Mouse (Mus musculus) left cerebral cortex, postnatal 14 days (tissue): ENCODE data around the gene Gm5767. TPM values are rescaled to one million over a fixed set of nuclear protein-coding genes. Genes with fewer than 3 reads are reported as not detected.
A peak's percentile ranks its signal among the peaks of the same experiment; 100 is the strongest.
"Not testable (repeated sequence)": the region's sequence is repeated elsewhere in the genome, so short reads cannot be mapped to it uniquely, and the experiment has no call there.

ENCODE experiments used
- DNase-seq, 2 experiments: peaks; one replicate each; pipeline ENCODE4 v3.0.0; 2021 to 2022; ENCODE audit warnings: low spot score in 2 of 2, mixed read lengths in 1 of 2
- intact Hi-C: fragments of 180-260 bp; cut with DNase I; formaldehyde crosslinking; loops from one replicate; pipeline ENCODE4 v1.15.1; 2025
- total RNA-seq, 2 experiments: library from RNA; stranded (reverse); gene quantifications; 2 replicates each; pipeline ENCODE4 v1.2.3; 2021

The Gm5767 gene
- total RNA-seq, 2 experiments from 2014 or later: not detected

DNA sequence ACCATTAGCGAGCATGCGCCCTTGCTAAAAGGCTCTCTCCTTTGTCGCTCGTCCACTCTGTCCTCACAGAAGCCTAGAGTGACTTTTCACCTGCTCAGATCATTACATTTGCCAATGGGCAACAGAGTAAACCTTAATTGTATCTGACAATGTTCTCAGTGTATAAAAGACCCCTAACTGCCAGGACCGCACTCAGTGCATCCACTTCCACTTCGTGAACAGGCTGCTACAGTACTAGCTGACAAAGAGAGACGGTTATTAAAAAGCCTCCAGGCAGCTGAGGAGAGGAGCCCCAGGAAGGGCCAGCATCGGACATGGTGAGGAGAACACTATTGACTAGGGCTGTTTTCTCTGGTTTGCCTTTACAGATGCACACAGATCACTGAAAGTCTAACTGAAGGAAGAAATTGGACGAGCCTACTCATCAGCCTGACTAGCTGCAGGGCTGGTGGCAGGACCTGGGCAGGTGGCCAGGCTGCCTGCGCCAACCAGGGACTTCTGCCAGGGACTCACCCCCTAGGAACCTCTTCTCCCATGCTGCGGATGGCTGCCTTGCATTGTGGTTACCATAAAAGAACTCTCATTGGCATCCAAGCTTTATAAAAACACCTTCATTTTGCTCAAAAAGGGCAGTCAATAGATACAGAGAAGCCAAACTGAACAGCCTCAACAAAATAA lies 9.5 kb downstream of the Gm5767 start:
- intact Hi-C loops: loop anchor here (5.0 kb wide), 2 partner anchors 77 to 177 kb away; no protein-coding TSS in a partner anchor

DNA sequence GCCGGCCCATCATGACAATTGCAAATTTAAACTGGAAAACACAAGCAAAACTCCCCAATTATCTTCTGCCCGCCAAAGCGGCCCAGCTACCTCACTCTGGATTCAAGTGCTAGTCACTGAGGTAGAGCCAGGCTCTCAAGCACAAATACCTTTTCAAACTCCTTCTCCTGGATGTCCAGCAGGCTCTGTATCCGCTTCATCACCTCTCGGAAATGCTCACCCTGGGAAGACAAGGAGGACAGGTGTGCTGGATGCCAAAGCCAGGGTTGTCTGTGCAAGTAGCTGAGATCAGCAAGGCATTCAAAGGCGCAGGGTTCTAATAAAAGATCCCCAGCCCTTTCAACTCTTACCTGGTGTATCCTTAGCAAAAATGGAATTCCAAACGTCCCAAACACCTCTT lies 10.6 kb downstream of the Gm5767 start:
- intact Hi-C loops: no loop called here
- DNase-seq: no peak

More for the DNA sequence above, 9.5 kb downstream of the Gm5767 start:
- DNase-seq: peak; percentile 53 to 57

DNA sequence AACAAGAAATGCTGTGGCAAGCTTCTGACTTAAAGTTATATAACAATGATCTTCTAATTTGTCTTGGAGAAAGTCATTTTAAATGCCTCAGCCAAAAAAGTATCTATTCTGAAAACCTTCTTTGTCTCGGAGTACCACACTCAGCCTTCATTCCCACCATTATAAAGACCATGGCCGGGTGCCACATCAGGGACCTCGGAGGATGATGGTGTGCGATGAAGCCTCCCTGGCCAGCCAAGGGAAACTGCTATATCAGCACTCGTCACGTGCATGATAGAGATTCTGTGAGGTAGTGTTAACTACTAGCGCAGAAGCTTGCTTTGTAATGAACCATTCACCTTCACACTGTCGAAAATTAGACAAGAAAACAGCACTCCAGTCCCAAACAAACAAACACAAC lies 19.0 kb downstream of the Gm5767 start:
- no peak for DNase-seq
- intact Hi-C loops: no loop called here

DNA sequence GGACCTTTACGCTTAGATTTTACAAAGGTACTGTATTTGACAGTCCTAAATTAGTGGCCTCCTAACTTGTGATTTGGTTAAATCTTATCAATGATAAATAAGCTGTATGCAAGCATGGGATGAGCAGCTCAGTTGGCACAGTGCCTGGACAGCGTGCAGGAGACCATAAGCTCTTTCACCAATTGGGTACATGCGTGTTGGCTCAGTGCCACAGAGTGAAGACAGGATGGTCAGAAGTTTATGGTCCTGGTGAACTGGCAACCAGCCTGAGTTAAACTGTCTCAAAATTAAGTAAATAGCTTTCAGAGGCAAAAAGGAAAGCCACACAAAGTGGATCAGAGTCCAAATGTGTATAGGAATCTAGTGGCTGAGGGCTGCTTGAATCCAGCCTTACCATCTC lies 20.0 kb downstream of the Gm5767 start:
- DNase-seq: no peak
- intact Hi-C loops: no loop called here

DNA sequence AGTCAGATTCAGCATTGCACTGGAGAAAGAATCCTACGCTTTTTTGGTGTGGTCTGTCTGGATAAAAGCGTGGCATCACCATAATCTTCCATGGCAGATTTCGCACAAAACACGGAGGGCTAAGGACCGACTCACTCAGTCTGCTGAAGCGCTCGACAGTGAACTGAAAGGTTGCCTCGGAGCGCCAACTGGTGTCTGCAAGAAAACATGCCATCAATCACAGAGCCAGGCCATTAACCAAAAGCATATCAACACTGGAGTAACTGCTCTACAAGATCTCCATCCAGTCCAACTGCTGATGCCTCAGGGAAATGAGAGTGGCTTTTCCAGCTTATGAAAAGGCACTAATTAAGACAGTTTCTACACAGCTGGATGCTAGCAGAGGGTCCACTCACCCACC lies 31.4 kb downstream of the Gm5767 start:
- DNase-seq: no peak
- intact Hi-C loops: no loop called here

DNA sequence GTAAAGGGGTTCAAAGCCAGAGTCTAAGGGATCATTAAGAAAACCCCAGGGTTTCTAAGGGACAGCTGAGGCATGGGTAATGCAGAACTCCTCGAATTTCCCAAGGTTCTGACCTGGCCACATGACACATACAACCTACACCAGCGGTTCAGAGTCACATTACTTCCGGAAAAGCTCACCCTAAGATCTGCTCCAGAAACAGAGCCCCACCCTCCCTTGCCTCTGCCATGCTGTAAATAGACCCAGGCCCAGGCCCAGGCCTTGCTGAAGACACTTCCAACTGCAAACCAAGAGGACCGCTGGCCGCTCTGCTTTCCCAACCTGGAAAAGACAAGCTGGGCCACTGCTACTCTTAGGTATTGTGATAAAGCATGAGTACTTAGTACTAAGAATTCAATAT lies 34.3 kb downstream of the Gm5767 start:
- intact Hi-C loops: no loop called here

DNA sequence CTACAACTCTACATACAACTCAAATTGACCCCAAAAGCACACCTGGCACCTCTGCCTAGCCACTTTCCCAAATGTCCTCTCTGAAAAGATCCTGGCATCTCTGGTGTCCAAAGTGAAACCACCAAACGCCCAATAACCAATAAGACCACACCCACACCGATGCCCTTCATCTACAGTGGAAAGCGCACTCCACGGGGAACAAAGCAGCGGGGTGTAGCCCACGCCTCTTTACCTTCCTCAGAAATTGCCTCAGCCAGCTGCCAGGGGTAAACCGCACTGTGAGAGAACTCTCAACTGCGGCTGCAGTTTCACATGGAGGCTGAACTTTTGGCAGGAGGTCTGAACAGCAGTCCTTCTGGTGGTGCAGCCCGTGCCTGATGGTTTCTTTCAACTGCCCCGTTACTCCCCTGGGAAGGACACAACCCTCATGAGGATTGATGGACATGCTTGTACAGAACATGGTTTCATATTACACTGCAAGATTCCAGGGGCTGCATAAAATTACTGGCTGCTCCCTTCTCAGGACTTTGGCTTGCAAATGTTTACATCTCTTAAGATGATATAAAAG lies 35.0 kb downstream of the Gm5767 start:
- DNase-seq: no peak
- intact Hi-C loops: no loop called here

More for the DNA sequence above, 34.3 kb downstream of the Gm5767 start:
- DNase-seq: no peak

DNA sequence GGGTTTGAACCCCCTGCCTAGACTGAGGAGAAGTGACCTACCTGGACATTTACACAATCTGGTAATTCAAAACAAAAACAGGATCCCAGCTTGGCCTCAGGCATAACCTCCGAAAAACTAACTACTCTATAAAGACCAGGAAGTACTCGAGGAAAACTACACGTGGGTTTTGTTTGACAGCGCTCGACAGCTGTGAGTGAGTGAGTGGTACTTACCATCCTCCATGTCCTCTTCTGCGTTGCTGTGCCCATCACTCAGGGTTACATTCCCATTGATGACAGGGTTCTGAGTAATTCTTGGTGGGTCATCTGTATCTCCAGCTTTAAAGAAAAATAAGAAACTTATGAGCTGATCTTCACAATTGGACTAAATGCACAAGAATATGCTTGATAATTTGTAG lies 35.7 kb downstream of the Gm5767 start:
- no peak for DNase-seq
- intact Hi-C loops: no loop called here

DNA sequence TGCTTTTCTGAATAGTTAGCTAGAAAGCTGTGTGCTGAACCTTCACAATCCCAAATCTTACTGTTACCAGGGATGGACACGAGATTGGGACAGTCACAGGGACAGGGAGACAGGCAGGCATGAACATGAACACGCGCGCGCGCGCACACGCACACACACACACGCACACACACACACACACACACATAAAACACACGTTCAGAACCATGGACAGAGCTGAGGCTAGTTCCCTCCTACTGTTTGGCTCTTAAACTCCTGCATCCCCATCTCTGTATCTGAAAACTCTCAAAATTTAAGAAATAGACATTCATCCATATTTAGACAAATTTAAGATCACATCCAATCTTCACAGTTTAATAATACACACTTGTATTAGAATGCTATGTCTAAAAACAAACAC lies 37.2 kb downstream of the Gm5767 start:
- intact Hi-C loops: no loop called here
- no peak for DNase-seq

DNA sequence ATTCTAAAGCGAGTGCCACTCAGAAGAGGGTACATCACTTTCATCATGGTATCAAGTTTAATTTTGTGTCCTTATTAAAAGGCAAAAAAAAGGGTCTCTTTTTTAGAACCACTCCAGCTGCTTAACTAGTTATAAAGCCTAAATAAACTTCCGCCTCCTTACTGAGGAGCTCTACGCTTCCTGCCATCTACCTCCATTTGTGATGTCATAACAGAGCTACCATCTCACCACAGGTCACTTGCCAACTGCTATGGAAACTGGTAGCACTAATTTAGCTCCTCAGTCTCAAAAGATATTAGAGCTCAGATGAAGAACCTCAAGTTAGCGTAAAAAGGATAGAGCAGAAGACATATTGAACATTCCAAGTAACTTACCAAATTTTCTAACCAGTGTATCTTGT lies 39.9 kb downstream of the Gm5767 start:
- intact Hi-C loops: no loop called here
- DNase-seq: no peak

DNA sequence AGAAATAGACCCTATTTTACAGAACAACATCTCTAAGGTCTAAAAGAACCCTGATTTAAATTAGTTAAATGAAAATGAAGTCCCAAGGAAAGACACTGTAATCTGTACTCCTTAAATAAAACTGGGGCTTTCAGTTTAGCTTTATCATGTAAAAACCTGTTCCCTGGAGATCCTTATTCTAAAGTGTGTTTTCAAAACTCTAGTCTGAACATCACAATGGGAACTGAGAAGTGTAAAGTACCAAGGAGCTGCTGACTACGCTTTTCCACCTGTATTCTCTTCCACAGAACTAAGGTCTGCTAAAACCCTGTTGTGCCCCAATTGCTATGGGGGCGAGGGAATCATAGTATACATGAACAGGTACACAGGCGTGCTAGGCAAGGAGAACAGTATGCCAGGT lies 43.5 kb downstream of the Gm5767 start:
- DNase-seq: no peak
- intact Hi-C loops: no loop called here

DNA sequence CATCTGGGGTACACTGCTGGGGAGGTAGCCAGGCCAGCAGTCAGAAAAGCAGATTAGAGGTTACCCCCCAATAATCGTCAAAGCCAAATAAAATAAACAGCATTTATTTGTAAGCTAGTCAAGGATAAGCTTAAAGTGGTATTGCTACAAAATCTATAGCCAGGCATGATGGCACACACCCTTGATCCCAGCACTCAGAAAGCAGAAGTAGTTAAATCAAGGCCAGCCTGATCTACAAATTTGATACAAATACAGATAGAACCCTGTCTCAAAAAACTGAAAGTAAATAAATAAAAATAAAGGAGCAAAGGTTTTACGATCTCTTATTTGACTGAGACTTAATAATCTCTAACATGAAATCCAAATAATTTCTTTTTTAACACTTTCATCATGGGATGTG lies 45.2 kb downstream of the Gm5767 start:
- intact Hi-C loops: no loop called here
- no peak for DNase-seq

DNA sequence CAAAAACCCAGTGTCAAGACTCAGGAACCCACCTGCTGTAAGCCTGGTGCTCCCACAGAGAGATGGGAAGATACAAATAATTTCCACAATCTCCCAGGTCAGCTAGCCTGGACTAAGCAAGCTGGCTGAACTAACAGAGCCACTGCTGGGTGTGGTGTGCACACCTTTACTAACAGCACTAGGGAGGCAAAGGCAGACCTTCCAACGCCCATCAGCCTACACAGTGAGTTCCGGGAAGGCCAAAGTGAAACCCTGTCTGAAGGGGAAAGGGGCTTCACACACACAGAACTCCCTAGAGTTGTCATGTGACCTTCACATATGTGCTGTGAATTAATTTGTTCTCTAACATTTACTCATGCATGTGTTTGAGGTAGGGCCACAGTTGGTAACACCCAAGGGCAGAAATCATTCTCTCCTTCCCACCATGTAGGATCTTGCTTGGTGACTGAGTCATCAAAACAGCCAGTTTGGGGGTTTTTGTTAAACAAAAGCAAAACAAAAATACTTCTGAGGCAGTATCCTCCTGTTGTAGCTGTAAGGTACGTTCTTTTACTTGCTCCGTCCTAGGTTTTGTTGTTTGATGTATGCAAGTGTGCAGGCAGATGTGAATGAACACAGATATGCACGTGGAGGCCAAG lies 47.7 kb downstream of the Gm5767 start:
- no peak for DNase-seq
- intact Hi-C loops: no loop called here

DNA sequence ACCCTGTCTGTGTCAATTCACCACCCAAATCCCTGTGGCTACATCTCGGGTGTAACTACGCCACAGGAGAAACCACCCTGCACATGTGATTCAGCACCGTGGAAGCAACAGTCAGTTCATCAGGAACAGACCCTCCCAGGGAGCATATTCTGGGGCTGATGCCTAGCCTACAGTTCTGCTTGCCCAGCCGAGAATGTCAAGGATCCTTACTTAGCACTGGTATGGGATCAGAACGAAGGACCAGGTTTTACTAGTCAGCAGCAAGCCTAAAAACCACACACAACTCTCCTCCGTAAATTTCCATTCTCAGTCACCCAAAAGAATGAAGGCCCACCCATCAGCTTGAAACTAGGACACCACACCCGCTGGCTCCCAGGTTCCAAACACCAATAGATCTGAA lies 51.1 kb downstream of the Gm5767 start:
- intact Hi-C loops: no loop called here
- DNase-seq: no peak

DNA sequence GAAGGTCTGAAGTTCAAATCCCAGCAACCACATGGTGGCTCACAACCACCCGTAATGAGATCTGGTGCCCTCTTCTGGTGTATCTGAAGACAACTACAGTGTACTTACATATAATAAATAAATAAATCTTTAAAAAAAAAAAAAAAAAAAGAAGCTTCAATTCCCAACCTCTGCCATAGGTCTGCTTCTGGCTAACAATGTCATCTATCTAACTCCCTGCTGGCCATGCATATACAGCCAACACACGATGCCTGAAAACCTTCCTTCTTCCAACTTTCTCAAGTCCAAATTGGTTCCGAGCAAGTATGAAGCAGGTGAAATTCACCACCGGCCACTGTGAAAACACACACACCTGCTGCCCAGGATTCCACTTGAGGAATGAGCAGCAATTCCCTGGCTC lies 51.9 kb downstream of the Gm5767 start:
- intact Hi-C loops, DNase-seq: not testable (repeated sequence)

Other genes starting within 250 kb of the Gm5767 start
- 10 to 100 TPM; 29.5 to 30.5 TPM for gene Mettl22, start 210.0 kb upstream of the Gm5767 start, total RNA-seq
- 100 to 1,000 TPM; 171 to 179 TPM for gene Abat, start 167.3 kb upstream of the Gm5767 start, total RNA-seq
- gene Pmm2, start 43.1 kb upstream of the Gm5767 start, total RNA-seq: 10 to 100 TPM; 33.7 to 33.8 TPM
- 10 to 100 TPM; 11.2 to 12.6 TPM for gene Tmem186, start 43.1 kb upstream of the Gm5767 start, total RNA-seq
- 10 to 100 TPM in 1 of 2 experiments, 1 to 10 TPM in 1; 8.6 to 13.9 TPM for gene Carhsp1, start 8.6 kb upstream of the Gm5767 start, total RNA-seq
- gene Usp7, start 111.5 kb downstream of the Gm5767 start, total RNA-seq: 100 to 1,000 TPM; 155 to 156 TPM
- 100 to 1,000 TPM; 110 to 118 TPM for gene 1810013L24Rik, start 149.3 kb downstream of the Gm5767 start, total RNA-seq